Comparison of ENCODE assay signal across 16 mouse cellular contexts in genomic region chr3:34465040-34465831, GRCm38 (mm10).
DNase-seq lines count a peak whose midpoint lies in the region; ATAC-seq and TF ChIP-seq lines count a peak whose summit lies in the region.
"Had no signal": no experiment of that assay in that cellular context is flagged by ENCODE, and none has a peak within 500 bp of the region (broad histone marks: within the 10 kb centered on the region; RNA-seq: fewer than 3 reads in every experiment).

No protein-coding gene starts in this region.

- H3K9ac ChIP-seq in forebrain, embryonic 15.5 days (replicated peaks) = no peak overlapping the region
- no peak overlapping the region for H3K9ac ChIP-seq in midbrain, embryonic 16.5 days (ENCODE audit: low read depth, low read length)
- H3K9ac ChIP-seq: heart, embryonic 12.5 days had no signal

- no peaks in the 10 kb centered on the region for H3K36me3 ChIP-seq in forebrain, embryonic 15.5 days
- no peaks in the 10 kb centered on the region for H3K36me3 ChIP-seq in midbrain, embryonic 16.5 days (ENCODE audit: control insufficient read depth, insufficient read depth, low read length)
- H3K36me3 ChIP-seq: G1E; heart, embryonic 12.5 days had no signal

- ATAC-seq in frontal cortex, adult (ENCODE audit: low TSS enrichment) = 0 out of 2 replicates have a peak, but pooled peaks have one; percentile 16
- ATAC-seq in forebrain, embryonic 15.5 days (replicated peaks) = peak; percentile 86
- ATAC-seq in midbrain, embryonic 16.5 days = peak; percentile 66
- no peak for ATAC-seq in megakaryocyte-erythroid progenitor cell, adult 5-6 weeks (replicated peaks; ENCODE audit: low FRiP score, low TSS enrichment, poor library complexity, severe bottlenecking)
- ATAC-seq: activated CD4-positive, CD25-positive, alpha-beta regulatory T cell, adult 4 months; inflammation-experienced regulatory T-cells, adult 6 months had no signal

- H3K27me3 ChIP-seq in forebrain, embryonic 15.5 days = no peaks in the 10 kb centered on the region
- H3K27me3 ChIP-seq in midbrain, embryonic 16.5 days (ENCODE audit: control insufficient read depth, insufficient read depth, low read depth, low read length) = no peaks in the 10 kb centered on the region
- H3K27me3 ChIP-seq: heart, embryonic 12.5 days had no signal

- no peaks in the 10 kb centered on the region for H3K9me3 ChIP-seq in forebrain, embryonic 15.5 days
- no peaks in the 10 kb centered on the region for H3K9me3 ChIP-seq in midbrain, embryonic 16.5 days (replicated peaks; ENCODE audit: control insufficient read depth, low read length, poor library complexity, severe bottlenecking)
- H3K9me3 ChIP-seq: G1E; heart, embryonic 12.5 days had no signal

- TF ChIP-seq POLR2A in brain, embryonic 14.5 days (IDR thresholded peaks at IDR 0.05; ENCODE audit: borderline replicate concordance, extremely low read depth, insufficient read depth, insufficient read length, poor library complexity, severe bottlenecking) = no peak

- no peak for TF ChIP-seq CTCF in brain, embryonic 14.5 days (IDR thresholded peaks at IDR 0.05; ENCODE audit: borderline replicate concordance, extremely low read depth, insufficient read depth, insufficient read length)

- no peak overlapping the region for H3K4me3 ChIP-seq in forebrain, embryonic 15.5 days
- no peak overlapping the region for H3K4me3 ChIP-seq in midbrain, embryonic 16.5 days (ENCODE audit: low read depth, low read length)
- H3K4me3 ChIP-seq: heart, embryonic 12.5 days had no signal

- peaks cover 21% of the 10 kb centered on the region for H3K4me1 ChIP-seq in forebrain, embryonic 15.5 days
- H3K4me1 ChIP-seq in midbrain, embryonic 16.5 days (ENCODE audit: control insufficient read depth, insufficient read depth, low read length) = peaks cover 3% of the 10 kb centered on the region; the same call in 1 of the 2 replicates
- H3K4me1 ChIP-seq: heart, embryonic 12.5 days had no signal

- WGBS in forebrain, embryonic 15.5 days = 17% methylated on average over 17 of the region's 17 CpGs
- WGBS in midbrain, embryonic 16.5 days = 34% methylated on average over 17 of the region's 17 CpGs

- DNase-seq in frontal cortex, postnatal 36 days (ENCODE audit: low spot score in 2 of 2) = no peak
- peak; percentile 94 for DNase-seq in brain, embryonic 14.5 days (ENCODE audit: low read depth)
- DNase-seq in layer of hippocampus, adult 9-10 months (ENCODE audit: low spot score) = no peak
- DNase-seq in lung, postnatal 25 days (ENCODE audit: low spot score) = no peak
- DNase-seq: kidney, postnatal 14 days; lung, adult 18-20 months; right cerebral cortex, postnatal 14 days; thymus, adult 2 months had no signal

- H3K4me2 ChIP-seq in forebrain, embryonic 15.5 days (replicated peaks) = peak overlapping the region; percentile 25
- H3K4me2 ChIP-seq in midbrain, embryonic 16.5 days (ENCODE audit: low read length) = peak overlapping the region; percentile 7; the same call in 1 of the 2 replicates
- H3K4me2 ChIP-seq: heart, embryonic 12.5 days had no signal

- peak overlapping the region; percentile 70 for H3K27ac ChIP-seq in forebrain, embryonic 15.5 days (replicated peaks)
- H3K27ac ChIP-seq in midbrain, embryonic 16.5 days (ENCODE audit: low read length) = no peak overlapping the region
